Mouse (Mus musculus) hindbrain, embryonic 10.5 days (tissue): ENCODE results near the gene Car2. TPM values are rescaled to one million over a fixed set of nuclear protein-coding genes. Genes with fewer than 3 reads are reported as not detected.

Source experiments
- DNase-seq: peaks from one replicate; pipeline ENCODE4 v3.0.0-alpha.2; 2017; ENCODE audit warnings: low spot score
- H3K27ac ChIP-seq: fragments of 300-500 bp; sonication (generic); 2 replicates; pipeline ENCODE4 v1.5.1; 2016; ENCODE audit warnings: mild to moderate bottlenecking, moderate library complexity
- H3K27me3 ChIP-seq: fragments of 300-500 bp; sonication (generic); 2 replicates; pipeline ENCODE4 v1.6.1; 2016; ENCODE audit warnings: mild to moderate bottlenecking; ENCODE audit not compliant: poor library complexity, insufficient read depth, severe bottlenecking
- H3K36me3 ChIP-seq: fragments of 300-500 bp; sonication (generic); 2 replicates; pipeline ENCODE4 v1.6.1; 2016; ENCODE audit warnings: mild to moderate bottlenecking, moderate library complexity
- H3K4me1 ChIP-seq: fragments of 300-500 bp; sonication (generic); replicated peaks from 2 replicates; pipeline ENCODE4 v1.6.1; 2016; ENCODE audit warnings: mild to moderate bottlenecking
- H3K4me3 ChIP-seq: fragments of 300-500 bp; sonication (generic); 2 replicates; pipeline ENCODE4 v1.5.1; 2016; ENCODE audit warnings: mild to moderate bottlenecking, moderate library complexity
- H3K9me3 ChIP-seq: fragments of 300-500 bp; sonication (generic); 2 replicates; pipeline ENCODE4 v1.6.1; 2016; ENCODE audit warnings: mild to moderate bottlenecking, moderate library complexity
- WGBS: fragments of 180-500 bp; shearing (Covaris S2); methylation state at CpG from one replicate; pipeline ENCODE4 v1.1.7; 2016; 5-methylcytosine and 5-hydroxymethylcytosine counted together
- polyA plus RNA-seq: library from polyadenylated mRNA; unstranded; fragments of >200 nt; fragmentation: Nextera tagmentation; extraction: Ambion mirVana; gene quantifications from 2 replicates; pipeline ENCODE4 v1.2.1, GENCODE M21; 2016

The Car2 gene
- polyA plus RNA-seq, 1 experiment from 2014 or later: 84.6 TPM

- Histone ChIP-seq H3K27ac (no peak overlapping the region), H3K9me3 (no peaks in the 10 kb centered on the region)
- no peak for DNase-seq
These were observed 1.2 kb upstream of the Car2 start for GRCm38 (mm10) chr3:14884826-14885225.

DNA sequence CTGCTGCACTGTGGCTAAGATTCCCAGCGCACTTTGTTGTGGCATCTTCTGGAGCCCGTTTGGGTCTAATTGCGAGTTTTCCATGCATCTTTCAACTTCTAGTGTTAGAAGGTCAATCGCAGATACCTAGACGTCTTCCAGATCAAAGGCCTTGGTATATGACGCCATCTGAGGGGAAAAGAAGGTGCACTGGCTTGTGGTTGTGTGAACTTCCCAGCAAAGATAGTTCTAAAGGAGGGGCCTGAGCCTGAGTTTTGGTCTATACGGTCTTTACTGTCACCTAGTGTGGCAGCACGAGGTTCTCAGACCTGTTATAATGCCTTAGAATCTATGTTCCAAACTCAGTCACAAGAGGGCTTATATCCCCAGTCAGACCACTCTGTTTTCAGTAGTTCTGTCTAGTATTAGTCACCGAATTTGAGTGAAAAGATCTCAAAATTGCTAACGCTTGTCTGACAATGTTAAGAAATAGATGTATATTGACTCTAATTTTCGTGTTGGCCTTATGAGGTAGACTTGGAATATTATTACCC is 1.1 kb downstream of the Car2 start:
- 41% methylated on average over 11 of the region's 11 CpGs for WGBS
- peaks cover 9% of the 10 kb centered on the region; the same call in 1 of the 2 replicates for H3K4me1 ChIP-seq
- no peak for DNase-seq
- H3K27ac ChIP-seq: peak overlapping the region; percentile 94
- H3K9me3 ChIP-seq: no peaks in the 10 kb centered on the region
- H3K36me3 ChIP-seq: no peaks in the 10 kb centered on the region
- H3K27me3 ChIP-seq: peaks cover 16% of the 10 kb centered on the region
- peak overlapping the region; percentile 80 for H3K4me3 ChIP-seq

More at GRCm38 (mm10) chr3:14884826-14885225, 1.2 kb upstream of the Car2 start:
- peaks cover 16% of the 10 kb centered on the region for H3K27me3 ChIP-seq
- peaks cover 8% of the 10 kb centered on the region; the same call in 1 of the 2 replicates for H3K4me1 ChIP-seq
- no peak overlapping the region for H3K4me3 ChIP-seq
- H3K36me3 ChIP-seq: no peaks in the 10 kb centered on the region

DNA sequence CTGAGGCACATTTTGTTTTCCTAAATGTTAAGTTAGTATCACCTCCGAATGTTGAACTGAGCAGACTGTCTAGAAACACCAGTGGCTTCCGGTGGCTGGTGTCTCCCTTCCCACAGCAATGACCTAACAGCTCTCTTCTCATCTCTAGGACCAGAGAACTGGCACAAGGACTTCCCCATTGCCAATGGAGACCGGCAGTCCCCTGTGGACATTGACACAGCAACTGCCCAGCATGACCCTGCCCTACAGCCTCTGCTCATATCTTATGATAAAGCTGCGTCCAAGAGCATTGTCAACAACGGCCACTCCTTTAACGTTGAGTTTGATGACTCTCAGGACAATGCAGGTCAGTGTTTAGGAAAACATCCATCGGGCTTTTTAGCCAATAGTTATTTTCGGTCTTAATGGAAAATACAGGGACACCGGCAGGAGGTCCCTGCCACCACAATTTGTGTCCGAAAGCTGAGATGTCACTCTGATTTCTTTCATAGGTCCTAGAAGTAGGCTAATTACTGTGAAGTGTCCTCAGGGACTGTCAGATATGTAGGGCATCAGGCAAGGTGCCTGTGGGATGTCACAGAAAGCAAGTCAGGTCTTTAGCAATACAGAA is 1.7 kb downstream of the Car2 start:
- Histone ChIP-seq H3K36me3 (no peaks in the 10 kb centered on the region), H3K27ac (no peak overlapping the region), H3K9me3 (no peaks in the 10 kb centered on the region), H3K4me1 (peaks cover 9% of the 10 kb centered on the region; the same call in 1 of the 2 replicates), H3K4me3 (peak overlapping the region; percentile 80; the same call in 1 of the 2 replicates), H3K27me3 (peaks cover 16% of the 10 kb centered on the region)
- 60% methylated on average over 10 of the region's 10 CpGs for WGBS
- no peak for DNase-seq

- 63% methylated on average over 2 of the region's 2 CpGs for WGBS
- DNase-seq: no peak
- H3K27me3 ChIP-seq: peaks cover 16% of the 10 kb centered on the region
- H3K4me3 ChIP-seq: no peak overlapping the region
- H3K4me1 ChIP-seq: peaks cover 9% of the 10 kb centered on the region; the same call in 1 of the 2 replicates
- H3K36me3 ChIP-seq: no peaks in the 10 kb centered on the region
- H3K9me3 ChIP-seq: no peaks in the 10 kb centered on the region
- no peak overlapping the region for H3K27ac ChIP-seq
These were observed 2.5 kb downstream of the Car2 start for GRCm38 (mm10) chr3:14888549-14888948.

- no peak for DNase-seq
- H3K27me3 ChIP-seq: peaks cover 16% of the 10 kb centered on the region
- no peak overlapping the region for H3K27ac ChIP-seq
- no peaks in the 10 kb centered on the region for H3K36me3 ChIP-seq
- no peaks in the 10 kb centered on the region for H3K9me3 ChIP-seq
- 60% methylated on average over 2 of the region's 2 CpGs for WGBS
- H3K4me1 ChIP-seq: peaks cover 9% of the 10 kb centered on the region; the same call in 1 of the 2 replicates
- no peak overlapping the region for H3K4me3 ChIP-seq
These were observed 3.0 kb downstream of the Car2 start for GRCm38 (mm10) chr3:14889085-14889484.

- Histone ChIP-seq H3K4me1 (peaks cover 9% of the 10 kb centered on the region; the same call in 1 of the 2 replicates), H3K36me3 (no peaks in the 10 kb centered on the region), H3K9me3 (no peaks in the 10 kb centered on the region), H3K4me3 (0 out of 2 replicates have a peak overlapping the region, but pooled peaks have one; percentile 16), H3K27ac (peak overlapping the region; percentile 30), H3K27me3 (peaks cover 16% of the 10 kb centered on the region)
- DNase-seq: no peak
- whole genome bisulfite sequencing: 36% methylated on average over 4 of the region's 4 CpGs
These were observed 3.8 kb downstream of the Car2 start for GRCm38 (mm10) chr3:14889716-14890409.

- H3K9me3 ChIP-seq: no peaks in the 10 kb centered on the region
- H3K4me1 ChIP-seq: 0 out of 2 replicates have a peak, but pooled peaks cover 4% of the 10 kb centered on the region
- no peaks in the 10 kb centered on the region for H3K36me3 ChIP-seq
- no peak overlapping the region for H3K4me3 ChIP-seq
- WGBS: 89% methylated on average over 3 of the region's 3 CpGs
- no peak overlapping the region for H3K27ac ChIP-seq
- 0 out of 2 replicates have a peak, but pooled peaks cover 2% of the 10 kb centered on the region for H3K27me3 ChIP-seq
- DNase-seq: no peak
These were observed 6.9 kb downstream of the Car2 start for GRCm38 (mm10) chr3:14892991-14893390.

DNA sequence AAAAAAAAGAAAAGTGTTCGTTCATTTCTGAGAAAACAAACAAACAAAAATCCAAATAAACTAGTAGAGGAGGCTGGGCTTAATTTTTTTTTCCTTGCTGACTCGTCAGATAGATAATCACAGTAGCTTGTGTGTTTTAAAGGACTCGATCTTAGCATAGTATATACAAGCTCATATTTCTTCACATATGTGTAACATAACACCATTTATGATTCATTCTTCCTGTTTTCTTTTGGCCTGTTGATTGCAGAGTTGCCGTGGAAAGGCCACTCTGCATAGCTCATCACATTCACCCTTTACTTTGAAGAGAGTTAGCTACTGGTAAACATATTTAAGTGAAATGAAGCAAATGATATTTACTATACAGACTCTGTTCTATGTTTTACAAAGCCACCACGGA is 7.6 kb downstream of the Car2 start:
- H3K27ac ChIP-seq: no peak overlapping the region
- 0 out of 2 replicates have a peak, but pooled peaks cover 4% of the 10 kb centered on the region for H3K4me1 ChIP-seq
- DNase-seq: no peak
- no peaks in the 10 kb centered on the region for H3K9me3 ChIP-seq
- no peak overlapping the region for H3K4me3 ChIP-seq
- 81% methylated on average over 5 of the region's 5 CpGs for WGBS
- no peaks in the 10 kb centered on the region for H3K27me3 ChIP-seq
- no peaks in the 10 kb centered on the region for H3K36me3 ChIP-seq

GRCm38 (mm10) chr3:14895333-14895732 is 9.3 kb downstream of the Car2 start:
- no peak for DNase-seq
- no peaks in the 10 kb centered on the region for H3K9me3 ChIP-seq
- no peaks in the 10 kb centered on the region for H3K27me3 ChIP-seq
- H3K4me3 ChIP-seq: no peak overlapping the region
- H3K27ac ChIP-seq: no peak overlapping the region
- no peaks in the 10 kb centered on the region for H3K36me3 ChIP-seq
- 94% methylated on average over 3 of the region's 3 CpGs for WGBS
- peaks cover 4% of the 10 kb centered on the region; the same call in 1 of the 2 replicates for H3K4me1 ChIP-seq

- H3K27ac ChIP-seq: no peak overlapping the region
- H3K9me3 ChIP-seq: no peaks in the 10 kb centered on the region
- H3K27me3 ChIP-seq: no peaks in the 10 kb centered on the region
- no peak overlapping the region for H3K4me3 ChIP-seq
- peaks cover 4% of the 10 kb centered on the region; the same call in 1 of the 2 replicates for H3K4me1 ChIP-seq
- no peaks in the 10 kb centered on the region for H3K36me3 ChIP-seq
- WGBS: 78% methylated on average over 6 of the region's 6 CpGs
- no peak for DNase-seq
These were observed 11.7 kb downstream of the Car2 start for GRCm38 (mm10) chr3:14897770-14898169.

- no peak overlapping the region for H3K27ac ChIP-seq
- 0 out of 2 replicates have a peak, but pooled peaks cover 5% of the 10 kb centered on the region for H3K36me3 ChIP-seq
- WGBS: 95% methylated on average over 3 of the region's 3 CpGs
- no peak overlapping the region for H3K4me3 ChIP-seq
- H3K9me3 ChIP-seq: no peaks in the 10 kb centered on the region
- DNase-seq: no peak
- H3K4me1 ChIP-seq: peaks cover 4% of the 10 kb centered on the region; the same call in 1 of the 2 replicates
- no peaks in the 10 kb centered on the region for H3K27me3 ChIP-seq
These were observed 17.3 kb downstream of the Car2 start for GRCm38 (mm10) chr3:14903380-14903779.

GRCm38 (mm10) chr3:14904165-14904564 is 18.1 kb downstream of the Car2 start:
- Histone ChIP-seq H3K9me3 (no peaks in the 10 kb centered on the region), H3K36me3 (0 out of 2 replicates have a peak, but pooled peaks cover 5% of the 10 kb centered on the region), H3K4me1 (peaks cover 4% of the 10 kb centered on the region; the same call in 1 of the 2 replicates), H3K4me3 (no peak overlapping the region), H3K27me3 (no peaks in the 10 kb centered on the region), H3K27ac (no peak overlapping the region)
- 87% methylated on average over 3 of the region's 3 CpGs for WGBS
- DNase-seq: no peak

DNA sequence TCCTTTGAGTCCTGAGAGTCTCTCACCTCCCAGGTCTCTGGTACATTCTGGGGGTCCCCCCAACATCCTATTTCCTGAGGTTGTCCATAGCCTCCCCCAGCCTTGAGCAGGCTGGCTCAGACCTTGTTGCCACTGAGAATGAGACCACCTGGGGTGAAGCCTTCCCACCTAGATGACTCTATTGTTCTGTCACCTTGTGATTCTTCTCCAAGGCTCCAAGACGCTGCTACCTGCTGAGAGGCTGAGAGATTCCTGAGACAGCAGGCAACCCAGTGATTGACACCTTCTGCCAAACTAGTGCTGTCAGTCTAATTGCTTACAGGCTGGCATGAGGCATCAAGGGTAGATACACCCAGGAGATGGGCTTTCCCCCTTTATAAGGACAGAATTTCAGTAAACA is 21.2 kb downstream of the Car2 start:
- WGBS: 30% methylated on average over 1 of the region's 1 CpGs
- no peak overlapping the region for H3K4me3 ChIP-seq
- no peaks in the 10 kb centered on the region for H3K27me3 ChIP-seq
- no peaks in the 10 kb centered on the region for H3K4me1 ChIP-seq
- no peaks in the 10 kb centered on the region for H3K9me3 ChIP-seq
- DNase-seq: no peak
- no peak overlapping the region for H3K27ac ChIP-seq
- H3K36me3 ChIP-seq: 0 out of 2 replicates have a peak, but pooled peaks cover 5% of the 10 kb centered on the region
